Mouse (Mus musculus): ENCODE data around the gene Inpp5d. TPM values are rescaled to one million over a fixed set of nuclear protein-coding genes. Genes with fewer than 3 reads are reported as not detected.

Inpp5d gene
- total RNA-seq, 4 experiments from 2014 or later = 12.3 to 64.3 (median 33.4) TPM

GRCm38 (mm10) chr1:87769263-87769662 is 149.2 kb downstream of the Inpp5d start:
- no peak for DNase-seq (ENCODE audit: low spot score in 2 of 2)

Other genes with a start within 250 kb of the Inpp5d start
- gene Kcnj13, start 225.6 kb upstream of the Inpp5d start, total RNA-seq (2022) = 1 to 10 TPM; 2.1 to 4.6 (median 2.7) TPM
- not detected for gene Snorc, start 150.0 kb upstream of the Inpp5d start, total RNA-seq (2022)
- gene Neu2, start 110.4 kb upstream of the Inpp5d start, total RNA-seq (2022) = 1 to 10 TPM in 1 of 4 experiments, under 1 TPM in 2, not detected in 1; 0.85 to 1.7 (median 0.93) TPM
- 100 to 1,000 TPM in 2 of 4 experiments, 10 to 100 TPM in 2; 96.0 to 116 (median 105) TPM for gene Ngef, start 46.4 kb upstream of the Inpp5d start, total RNA-seq (2022)
- gene Atg16l1, start 135.6 kb downstream of the Inpp5d start, total RNA-seq (2022) = 10 to 100 TPM; 62.3 to 87.6 (median 69.5) TPM
- gene Sag, start 183.4 kb downstream of the Inpp5d start, total RNA-seq (2022) = 1 to 10 TPM; 1.9 to 4.0 (median 2.6) TPM
- gene Dgkd, start 233.0 kb downstream of the Inpp5d start, total RNA-seq (2022) = 100 to 1,000 TPM; 102 to 113 (median 110) TPM

All from layer of hippocampus, adult 8-10 months (tissue).